Mouse (Mus musculus) cerebellum, adult 18-20 months (tissue): ENCODE measurements around the gene Psmc3.
"Not testable (repeated sequence)": the region's sequence is repeated elsewhere in the genome, so short reads cannot be mapped to it uniquely, and the experiment has no call there.

Source experiments
- DNase-seq, 2 experiments: peaks; one replicate each; pipeline ENCODE4 v3.0.0; 2021

The Psmc3 gene

DNA sequence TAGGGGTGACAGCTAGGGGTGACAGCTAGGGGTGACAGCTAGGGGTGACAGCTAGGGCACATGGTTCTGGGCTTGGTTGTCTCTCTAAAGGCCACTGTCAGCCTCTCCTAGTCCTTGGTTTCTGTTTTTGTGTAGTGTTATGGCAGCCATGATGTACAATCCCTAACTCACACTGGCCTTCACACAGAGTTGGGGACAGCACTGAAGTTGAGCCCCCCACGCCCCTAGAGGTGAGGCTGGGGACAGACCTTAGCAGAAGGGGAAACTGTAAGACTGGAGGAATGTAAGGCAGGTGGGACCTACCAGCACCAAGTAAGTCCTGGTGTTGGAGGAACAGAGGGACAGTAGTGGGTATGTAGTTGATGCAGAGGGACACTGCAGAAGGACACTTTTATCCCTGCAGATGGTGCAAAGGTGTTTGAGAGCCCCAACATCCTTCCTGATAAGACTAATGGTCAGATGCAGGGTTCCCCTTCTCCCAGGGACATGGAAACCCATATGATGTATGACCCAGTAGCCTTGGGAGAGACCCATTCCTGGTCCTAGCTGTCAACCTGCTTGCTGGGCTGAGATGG lies 29.6 kb downstream of the Psmc3 start:
- DNase-seq: no peak

DNA sequence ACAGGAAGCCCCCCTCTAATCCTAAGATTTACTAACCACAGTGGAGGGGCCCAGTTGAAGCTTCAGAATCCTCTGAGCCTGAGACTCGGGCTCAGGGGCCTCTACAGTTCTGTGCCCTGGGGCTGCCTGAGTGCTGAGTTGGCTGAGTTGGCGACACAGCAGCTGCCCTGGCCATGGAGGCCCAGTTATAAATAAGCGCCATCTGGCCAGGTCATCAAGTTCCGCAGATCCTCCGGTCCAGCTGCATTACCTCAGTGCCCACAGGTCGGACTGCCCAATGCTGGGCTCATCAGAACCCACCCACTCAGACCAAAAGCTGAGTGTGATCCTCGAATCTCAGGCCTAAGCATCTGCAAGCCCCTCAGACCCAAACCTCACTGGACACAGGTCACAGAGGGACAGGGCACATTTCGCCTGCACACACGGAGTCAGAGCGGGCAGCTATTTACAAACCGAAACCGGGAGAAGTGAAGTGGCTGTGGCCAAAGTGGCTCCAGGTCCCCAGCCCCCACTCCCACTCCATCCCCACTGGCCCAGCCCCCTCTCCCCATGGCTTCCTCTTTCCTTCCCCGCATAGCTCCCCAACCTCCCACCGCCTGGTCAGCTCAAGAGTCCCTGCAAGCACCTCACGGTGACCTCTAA lies 30.5 kb downstream of the Psmc3 start:
- no peak for DNase-seq

DNA sequence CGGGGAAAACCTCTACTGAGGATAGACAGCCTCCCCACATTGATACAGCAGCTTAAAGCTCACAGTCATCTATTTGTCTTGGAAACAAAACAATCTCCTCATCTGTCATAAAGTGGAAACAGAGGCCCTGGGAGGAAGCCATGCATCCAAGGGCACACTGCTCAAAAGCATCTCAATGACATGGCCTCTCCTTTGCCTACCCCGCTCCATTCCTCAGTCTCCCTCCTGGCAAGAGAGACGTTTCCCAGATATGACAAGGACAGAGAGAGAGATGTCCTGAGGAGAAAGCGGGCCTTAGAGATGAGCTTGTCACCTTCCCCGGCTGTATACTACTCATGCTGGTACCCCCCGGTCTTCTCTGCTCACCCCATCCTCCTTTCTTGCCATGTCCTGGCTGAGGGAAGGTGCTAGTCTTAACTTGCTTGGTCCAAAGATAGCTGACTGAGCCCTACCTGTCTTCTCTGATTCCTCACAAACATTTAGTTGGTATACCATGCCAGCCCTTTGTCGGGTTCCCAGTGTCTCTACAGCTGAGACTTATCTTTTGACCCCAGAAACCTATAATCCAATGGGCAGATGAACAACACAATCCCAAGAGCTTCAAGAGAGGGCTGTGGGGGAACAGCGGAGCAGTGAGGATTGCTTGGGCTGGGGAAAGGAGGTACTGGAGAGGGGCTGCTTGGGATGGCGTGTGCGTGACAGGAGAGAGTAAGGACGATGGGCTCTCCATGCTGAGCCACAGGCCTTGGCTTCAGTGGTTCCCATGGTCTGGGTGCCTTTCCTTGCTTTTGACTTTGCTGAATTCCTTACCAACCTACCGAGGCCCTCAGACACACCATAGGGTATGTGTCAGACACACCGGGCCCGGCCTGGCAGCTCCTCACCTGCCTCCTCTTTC lies 31.9 kb downstream of the Psmc3 start:
- DNase-seq: no peak

GRCm38 (mm10) chr2:91086392-91087237 lies 32.8 kb downstream of the Psmc3 start:
- no peak for DNase-seq

- DNase-seq: no peak
Observed at GRCm38 (mm10) chr2:91087453-91087852, 33.6 kb downstream of the Psmc3 start.

DNA sequence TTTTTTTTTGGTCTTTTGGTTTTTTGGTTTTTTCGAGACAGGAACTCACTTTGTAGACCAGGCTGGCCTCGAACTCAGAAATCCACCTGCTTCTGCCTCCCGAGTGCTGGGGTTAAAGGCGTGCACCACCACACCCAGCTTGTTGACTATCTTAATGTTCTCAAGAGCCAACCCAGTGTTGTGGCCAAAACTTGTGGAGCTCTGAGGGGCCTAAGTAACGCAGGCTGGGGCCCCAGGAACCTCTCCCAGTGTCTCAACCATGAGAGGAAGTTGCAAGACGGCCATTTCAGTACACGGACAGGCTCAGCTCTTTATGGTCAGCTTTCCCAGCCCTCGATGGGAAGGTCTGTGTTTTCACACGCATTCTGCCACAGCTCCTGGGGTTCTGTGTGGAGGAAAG lies 35.2 kb downstream of the Psmc3 start:
- no peak for DNase-seq

- DNase-seq: no peak
Observed at GRCm38 (mm10) chr2:91090208-91090607, 36.4 kb downstream of the Psmc3 start.

DNA sequence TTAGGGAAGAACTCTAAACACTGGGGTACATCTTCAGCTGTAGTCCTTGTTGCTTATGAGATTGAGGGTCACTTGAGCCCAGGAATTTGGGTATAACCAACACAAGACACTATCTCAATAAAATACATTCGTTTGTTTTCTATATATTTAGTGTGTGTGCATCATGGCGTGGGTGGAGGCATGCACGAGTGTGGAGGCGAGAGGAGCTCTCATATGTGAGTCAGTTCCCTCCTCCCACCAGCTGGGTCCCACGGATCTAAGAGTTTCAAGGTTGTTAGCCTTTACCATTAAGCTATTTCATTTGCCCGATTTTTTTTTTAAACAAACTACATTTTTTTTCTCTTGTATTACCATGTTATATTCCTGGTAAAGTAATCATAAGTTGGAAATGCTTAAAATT lies 37.0 kb downstream of the Psmc3 start:
- DNase-seq: no peak

DNA sequence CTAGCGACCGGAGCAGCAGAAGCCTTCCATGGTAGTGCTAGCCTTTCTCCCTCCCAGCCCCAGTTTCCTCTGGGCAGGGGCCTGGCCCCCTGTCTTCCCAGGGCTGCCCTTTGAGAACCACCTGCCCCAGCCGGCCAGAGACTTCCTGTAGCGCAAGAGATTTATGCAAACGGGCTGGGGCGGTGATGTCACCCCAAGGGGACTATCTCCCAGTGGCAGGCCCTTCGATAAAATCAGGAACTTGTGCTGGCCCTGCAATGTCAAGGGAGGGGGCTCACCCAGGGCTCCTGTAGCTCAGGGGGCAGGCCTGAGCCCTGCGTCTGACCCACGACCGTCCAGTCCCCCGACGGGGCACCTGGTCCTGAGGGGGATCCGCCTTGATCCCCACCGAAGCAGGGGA lies 42.7 kb downstream of the Psmc3 start:
- no peak for DNase-seq

DNA sequence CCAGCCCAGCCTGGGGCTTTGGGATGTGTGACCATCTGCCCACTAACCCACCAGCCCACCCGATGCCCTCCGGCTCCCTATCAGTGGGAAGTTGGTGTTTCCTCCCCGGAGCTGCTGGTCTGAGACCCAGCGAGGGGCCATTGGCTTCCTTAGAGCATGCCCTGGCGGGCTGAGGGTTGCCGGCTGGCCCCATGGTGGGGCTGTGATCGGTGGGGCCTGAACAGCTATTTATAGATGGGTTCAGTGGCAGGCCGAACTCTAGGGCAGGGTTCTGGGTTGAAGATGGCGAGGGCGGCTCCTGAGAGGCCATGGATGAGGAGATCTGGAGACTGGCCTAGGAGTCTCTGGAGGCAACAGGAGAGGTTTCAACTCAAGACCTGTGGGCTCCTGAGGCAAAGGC lies 43.2 kb downstream of the Psmc3 start:
- DNase-seq: no peak

GRCm38 (mm10) chr2:91098156-91098555 lies 44.3 kb downstream of the Psmc3 start:
- DNase-seq: no peak

DNA sequence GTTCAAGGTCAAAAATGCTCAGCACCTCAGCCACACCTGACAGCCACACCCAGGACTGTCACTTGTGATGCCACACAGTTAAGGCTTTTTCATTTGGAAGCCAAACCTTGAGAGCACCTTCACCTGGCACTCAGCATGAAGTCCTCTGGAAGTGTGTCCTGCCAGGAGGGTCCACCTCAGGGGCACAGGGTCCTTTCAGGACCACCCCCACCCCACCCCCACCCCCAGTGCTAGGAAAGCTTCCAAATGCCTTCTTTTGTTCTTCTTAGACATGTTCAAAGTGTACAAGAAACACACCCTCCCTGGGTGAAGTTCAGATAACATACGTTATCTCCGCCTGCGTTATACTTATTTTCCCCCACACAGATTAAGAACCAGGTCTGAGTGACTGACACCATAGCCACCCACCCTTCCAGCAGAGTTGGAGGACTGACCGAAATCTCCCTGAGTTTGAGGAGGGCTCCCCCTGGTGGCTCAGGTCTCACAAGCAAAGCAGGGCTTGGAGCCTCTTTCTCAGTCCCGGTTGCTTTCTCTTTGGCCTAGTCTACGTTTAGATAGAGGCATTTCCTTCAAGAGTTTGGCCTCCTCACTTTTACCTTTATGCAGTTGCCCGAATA lies 47.4 kb downstream of the Psmc3 start:
- peak; percentile 92 to 93 for DNase-seq

- DNase-seq: no peak
Observed at GRCm38 (mm10) chr2:91108156-91108555, 54.3 kb downstream of the Psmc3 start.

DNA sequence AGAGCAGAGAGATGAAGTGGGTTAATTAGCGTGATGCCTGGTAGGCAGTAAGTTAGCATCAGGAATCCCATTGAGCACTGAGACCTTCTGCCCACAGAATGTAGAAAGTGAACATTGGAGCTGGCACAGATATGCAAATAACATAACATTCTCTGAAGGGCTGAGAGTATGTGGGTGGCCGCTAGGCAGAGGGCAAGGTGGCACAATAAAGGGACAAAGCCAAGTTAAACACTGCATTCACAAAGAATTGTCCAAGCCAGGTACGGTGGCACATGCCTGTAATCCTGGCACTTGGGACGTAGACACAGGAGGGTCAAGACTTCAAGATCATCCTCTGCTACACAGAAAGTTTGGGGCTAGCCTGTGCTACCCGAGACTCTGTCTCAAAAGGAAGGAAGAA lies 55.4 kb downstream of the Psmc3 start:
- no peak for DNase-seq

DNA sequence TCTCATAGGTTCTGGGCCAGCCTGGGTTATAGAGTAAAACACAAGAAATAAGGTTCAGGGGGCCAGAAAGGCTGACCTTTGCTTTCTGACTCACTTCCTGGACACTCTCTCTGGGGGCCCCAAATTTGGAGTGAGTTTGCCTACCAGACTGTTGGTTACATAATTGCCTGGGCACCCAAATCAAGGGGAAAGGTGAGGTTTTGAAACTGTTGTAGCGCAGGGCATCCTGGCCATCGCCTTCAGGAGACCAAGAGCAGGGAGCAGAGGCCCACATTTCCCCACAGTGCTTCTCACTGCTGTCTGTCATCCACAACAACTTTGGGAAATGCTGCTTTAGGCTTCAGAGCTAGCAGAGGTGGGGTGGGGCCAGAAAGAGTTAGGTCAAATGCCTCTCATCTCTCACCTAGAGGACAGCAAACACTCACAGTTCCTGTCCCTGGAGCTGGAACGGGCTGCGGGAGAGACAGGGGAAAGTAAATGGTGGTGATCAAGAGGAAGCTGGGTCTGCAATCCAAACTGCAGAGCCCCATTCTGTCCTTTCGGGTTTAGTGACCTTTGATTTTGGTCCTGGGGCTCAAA lies 56.1 kb downstream of the Psmc3 start:
- DNase-seq: no peak

GRCm38 (mm10) chr2:91110429-91110828 lies 56.6 kb downstream of the Psmc3 start:
- no peak for DNase-seq

GRCm38 (mm10) chr2:91111832-91112231 lies 58.0 kb downstream of the Psmc3 start:
- not testable (repeated sequence) for DNase-seq

DNA sequence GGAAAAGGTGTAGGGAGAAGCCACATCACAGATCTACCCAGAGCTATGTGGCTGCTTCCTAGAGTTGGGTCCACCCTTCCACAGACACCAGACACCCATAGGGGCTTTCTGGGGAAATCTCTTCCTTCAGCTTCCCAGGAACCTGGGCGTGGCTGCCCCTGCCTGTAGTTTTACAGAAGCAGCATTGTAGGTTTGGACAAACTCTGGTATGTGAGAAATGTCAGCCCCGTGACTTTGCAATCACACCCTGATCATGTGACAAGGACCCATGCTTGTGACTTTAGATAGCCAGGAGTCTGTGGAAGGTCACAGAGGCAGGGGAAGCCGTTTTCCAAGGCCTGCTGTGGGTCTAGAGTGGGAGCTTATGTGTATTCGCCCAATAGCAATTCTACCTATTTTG lies 58.7 kb downstream of the Psmc3 start:
- DNase-seq: no peak

- DNase-seq: no peak
Observed at GRCm38 (mm10) chr2:91113334-91113733, 59.5 kb downstream of the Psmc3 start.

- DNase-seq: no peak
Observed at GRCm38 (mm10) chr2:91113852-91114251, 60.0 kb downstream of the Psmc3 start.

- DNase-seq: peak; percentile 97 to 100
Observed at GRCm38 (mm10) chr2:91114781-91115577, 61.2 kb downstream of the Psmc3 start.
